Mouse (Mus musculus): ENCODE measurements around the gene Oas3.

Gene Oas3

GRCm38 (mm10) chr5:120704421-120704820 lies 73.0 kb downstream of the Oas3 start:
- DNase-seq (ENCODE audit: inconsistent age in 2 of 2, low spot score in 1 of 2): peak in 1 of 2 experiments; percentile 23

GRCm38 (mm10) chr5:120703660-120704059 lies 73.8 kb downstream of the Oas3 start:
- DNase-seq (ENCODE audit: inconsistent age in 2 of 2, low spot score in 1 of 2): no peak

Measured in adrenal gland, adult (tissue).